Mouse (Mus musculus) right cerebral cortex, postnatal 25 days (tissue): ENCODE measurements around the gene Atpaf1.

Experiments used
- DNase-seq: peaks from one replicate; pipeline ENCODE4 v3.0.0; 2022

Atpaf1 gene

GRCm38 (mm10) chr4:115850111-115850510, 65.5 kb downstream of the Atpaf1 start:
- no peak for DNase-seq

GRCm38 (mm10) chr4:115850631-115851030, 66.0 kb downstream of the Atpaf1 start:
- DNase-seq = no peak

- no peak for DNase-seq
These were observed 67.0 kb downstream of the Atpaf1 start for GRCm38 (mm10) chr4:115851569-115851968.

- no peak for DNase-seq
These were observed 70.5 kb downstream of the Atpaf1 start for GRCm38 (mm10) chr4:115855100-115855499.

GRCm38 (mm10) chr4:115855609-115856008, 71.0 kb downstream of the Atpaf1 start:
- DNase-seq = no peak

GRCm38 (mm10) chr4:115856282-115856681, 71.7 kb downstream of the Atpaf1 start:
- no peak for DNase-seq

DNA sequence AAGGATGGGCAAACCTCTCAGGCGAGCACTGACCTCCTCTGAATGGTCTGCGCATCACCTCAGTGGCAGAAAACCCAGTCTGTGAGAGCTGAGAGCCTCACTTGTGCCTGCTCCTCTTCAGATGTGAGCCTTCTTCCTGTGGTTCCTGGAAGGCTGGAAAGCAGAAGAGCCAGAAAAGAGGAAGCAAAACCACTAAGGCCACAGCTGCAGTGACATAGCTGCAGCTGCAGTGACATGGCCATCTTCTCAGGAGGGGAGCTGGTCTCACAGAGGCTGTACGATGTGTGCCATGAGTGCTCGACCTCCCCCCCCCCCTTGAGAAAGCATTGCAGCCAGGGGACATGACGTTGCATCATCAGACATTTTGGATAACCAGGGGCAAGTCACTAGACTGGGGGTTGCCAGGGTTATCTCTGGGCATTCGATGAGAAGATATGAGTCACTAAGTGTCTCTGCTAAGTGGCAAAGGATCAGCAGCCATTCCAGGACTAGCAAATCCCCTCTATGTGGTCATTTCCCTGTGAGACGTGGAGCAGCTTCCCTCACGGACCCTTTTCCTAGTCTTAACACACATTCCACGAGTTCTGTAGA, 72.8 kb downstream of the Atpaf1 start:
- no peak for DNase-seq

DNA sequence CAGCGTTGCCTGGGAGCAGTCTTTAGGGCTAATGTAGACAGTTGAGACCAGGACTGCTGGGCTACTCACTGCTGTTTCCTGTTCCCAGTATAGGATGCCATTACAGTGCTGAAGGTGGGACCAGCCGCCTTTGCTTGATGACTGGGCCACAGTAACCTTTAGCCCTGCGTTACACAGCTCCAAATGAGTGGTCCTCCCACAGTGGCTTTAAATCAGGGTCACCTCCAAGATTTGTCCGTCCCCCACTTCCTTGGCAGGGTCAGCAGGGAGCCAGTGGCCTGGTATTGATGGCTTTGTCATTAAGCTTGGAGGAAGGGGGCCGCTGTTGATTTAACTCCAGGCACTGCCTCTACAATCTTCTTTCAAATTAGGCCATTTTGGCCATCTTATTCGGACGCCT, 78.7 kb downstream of the Atpaf1 start:
- no peak for DNase-seq

DNA sequence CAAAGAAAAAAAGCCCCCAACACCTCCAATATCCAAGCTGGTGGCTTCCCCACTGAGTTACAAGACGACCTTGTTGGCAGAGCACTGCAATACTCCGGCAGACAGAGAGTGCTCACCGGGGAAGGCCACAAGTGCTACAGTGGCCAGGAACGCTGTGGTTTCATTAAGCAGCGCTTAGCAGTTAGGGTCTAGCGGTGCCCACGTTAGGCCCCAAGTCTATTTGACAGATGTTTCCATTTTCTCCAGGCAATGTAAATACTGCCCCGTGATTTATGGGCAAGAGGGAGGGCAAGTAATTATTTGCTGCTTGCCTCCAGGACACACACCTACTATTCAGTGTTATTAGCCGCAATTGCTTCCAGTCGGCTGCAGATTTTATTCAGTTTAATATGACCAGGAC, 79.3 kb downstream of the Atpaf1 start:
- DNase-seq = no peak
